Mouse (Mus musculus): ENCODE measurements around the gene Sparc.

- TF ChIP-seq CTCF (IDR thresholded peaks at IDR 0.05; ENCODE audit: extremely low read depth, insufficient read length, insufficient replicate concordance, low read depth, low read length) = peak; percentile 57; the same call in 1 of the 2 replicates
- no peak for TF ChIP-seq POLR2A (IDR thresholded peaks at IDR 0.05; ENCODE audit: low read depth, low read length)
Observed at GRCm38 (mm10) chr11:55373838-55374237, 49.1 kb downstream of the Sparc start.

Measured in small intestine, adult 2 months (tissue).